Mouse (Mus musculus): ENCODE measurements around the gene Fam19a1.

GRCm38 (mm10) chr6:96437814-96438213 is 324.9 kb downstream of the Fam19a1 start:
- no peak for TF ChIP-seq POLR2A (IDR thresholded peaks at IDR 0.05; ENCODE audit: insufficient read depth, low read depth, low read length)
- no peak for TF ChIP-seq CTCF (IDR thresholded peaks at IDR 0.05; ENCODE audit: insufficient read depth, low read depth, low read length)

Measured in olfactory bulb, adult 2 months (tissue).